In genomic region chr10:3416565-3416964, GRCm38 (mm10) we compare ENCODE assay signal across 30 mouse cellular contexts. TPM values are rescaled to one million over a fixed set of nuclear protein-coding genes. Genes with fewer than 3 reads are reported as not detected.
DNase-seq lines count a peak whose midpoint lies in the region; ATAC-seq and TF ChIP-seq lines count a peak whose summit lies in the region.
"Had no signal": no experiment of that assay in that cellular context is flagged by ENCODE, and none has a peak within 500 bp of the region (broad histone marks: within the 10 kb centered on the region; RNA-seq: fewer than 3 reads in every experiment).

No protein-coding gene starts in this region.

- 69% methylated on average over 4 of the region's 4 CpGs for WGBS in midbrain, embryonic 16.5 days
- WGBS in midbrain, embryonic 11.5 days = 70% methylated on average over 4 of the region's 4 CpGs
- WGBS in heart, embryonic 15.5 days = 47% methylated on average over 4 of the region's 4 CpGs
- 72% methylated on average over 4 of the region's 4 CpGs for WGBS in hindbrain, embryonic 16.5 days

- intact Hi-C loops in gastrocnemius, adult 2 months (cut with DNase I) = loop anchor here (5.0 kb wide), 1 partner anchor 79 kb away; no protein-coding TSS in a partner anchor
- intact Hi-C loops in gastrocnemius, postnatal 36 days (cut with DNase I) = no loop called here

- no peak overlapping the region for H3K9ac ChIP-seq in midbrain, embryonic 16.5 days (ENCODE audit: low read depth, low read length)
- H3K9ac ChIP-seq in midbrain, embryonic 11.5 days (ENCODE audit: low read length) = no peak overlapping the region
- H3K9ac ChIP-seq in heart, embryonic 15.5 days = peak overlapping the region; percentile 7; the same call in 1 of the 2 replicates
- H3K9ac ChIP-seq in hindbrain, embryonic 16.5 days (ENCODE audit: low read depth, low read length) = no peak overlapping the region
- H3K9ac ChIP-seq: embryonic facial prominence, embryonic 12.5 days; hindbrain, embryonic 12.5 days; limb, embryonic 15.5 days; liver, embryonic 13.5 days; midbrain, embryonic 13.5 days had no signal

- DNase-seq in gastrocnemius, adult 2 months = peak; percentile 54
- no peak for DNase-seq in gastrocnemius, postnatal 36 days
- DNase-seq in midbrain, embryonic 11.5 days (ENCODE audit: low spot score, missing footprints) = no peak
- DNase-seq: adrenal gland, postnatal 14 days; cerebellum, adult 11 months; cerebellum, adult 9-10 months; embryo, embryonic 11 days; gastrocnemius, postnatal 10 days; kidney, adult 9 months; kidney, postnatal 10 days; liver, embryonic 13.5 days; lung, adult 18-20 months; lung, postnatal 4 days; right cerebral cortex, postnatal 4 days; thymus, adult 18-20 months; thymus, postnatal 25 days had no signal

- H3K4me2 ChIP-seq in midbrain, embryonic 16.5 days (ENCODE audit: low read length) = no peak overlapping the region
- H3K4me2 ChIP-seq in midbrain, embryonic 11.5 days = no peak overlapping the region
- H3K4me2 ChIP-seq in heart, embryonic 15.5 days = peak overlapping the region; percentile 6; the same call in 1 of the 2 replicates
- no peak overlapping the region for H3K4me2 ChIP-seq in hindbrain, embryonic 16.5 days (ENCODE audit: low read length)
- H3K4me2 ChIP-seq: embryonic facial prominence, embryonic 12.5 days; hindbrain, embryonic 12.5 days; limb, embryonic 15.5 days; liver, embryonic 13.5 days; midbrain, embryonic 13.5 days had no signal

- no peaks in the 10 kb centered on the region for H3K36me3 ChIP-seq in midbrain, embryonic 16.5 days (ENCODE audit: control insufficient read depth, insufficient read depth, low read length)
- H3K36me3 ChIP-seq in midbrain, embryonic 11.5 days (ENCODE audit: control insufficient read depth, insufficient read depth, low read length) = no peaks in the 10 kb centered on the region
- H3K36me3 ChIP-seq in heart, embryonic 15.5 days = no peaks in the 10 kb centered on the region
- H3K36me3 ChIP-seq in hindbrain, embryonic 16.5 days (ENCODE audit: control insufficient read depth, insufficient read depth, low read length) = no peaks in the 10 kb centered on the region
- H3K36me3 ChIP-seq: embryonic facial prominence, embryonic 12.5 days; hindbrain, embryonic 12.5 days; limb, embryonic 10.5 days; limb, embryonic 15.5 days; liver, embryonic 13.5 days; midbrain, embryonic 13.5 days had no signal

- H3K4me1 ChIP-seq in midbrain, embryonic 16.5 days (ENCODE audit: control insufficient read depth, insufficient read depth, low read length) = no peaks in the 10 kb centered on the region
- H3K4me1 ChIP-seq in midbrain, embryonic 11.5 days (ENCODE audit: control insufficient read depth, insufficient read depth, low read length) = no peaks in the 10 kb centered on the region
- H3K4me1 ChIP-seq in heart, embryonic 15.5 days (replicated peaks) = peaks cover 84% of the 10 kb centered on the region
- peaks cover 3% of the 10 kb centered on the region; the same call in 1 of the 2 replicates for H3K4me1 ChIP-seq in hindbrain, embryonic 16.5 days (ENCODE audit: control insufficient read depth, insufficient read depth, low read depth, low read length)
- H3K4me1 ChIP-seq: embryonic facial prominence, embryonic 12.5 days; hindbrain, embryonic 12.5 days; limb, embryonic 15.5 days; liver, embryonic 13.5 days; megakaryocyte, embryonic 14.5 days had no signal

- H3K27me3 ChIP-seq in midbrain, embryonic 16.5 days (ENCODE audit: control insufficient read depth, insufficient read depth, low read depth, low read length) = no peaks in the 10 kb centered on the region
- no peaks in the 10 kb centered on the region for H3K27me3 ChIP-seq in midbrain, embryonic 11.5 days (ENCODE audit: control insufficient read depth, insufficient read depth, low read length)
- no peaks in the 10 kb centered on the region for H3K27me3 ChIP-seq in heart, embryonic 15.5 days
- H3K27me3 ChIP-seq in hindbrain, embryonic 16.5 days (replicated peaks; ENCODE audit: control insufficient read depth, insufficient read depth, low read length) = no peaks in the 10 kb centered on the region
- H3K27me3 ChIP-seq: embryonic facial prominence, embryonic 12.5 days; hindbrain, embryonic 12.5 days; limb, embryonic 15.5 days; liver, embryonic 13.5 days; megakaryocyte, embryonic 14.5 days; midbrain, embryonic 13.5 days had no signal

- H3K9me3 ChIP-seq in midbrain, embryonic 16.5 days (replicated peaks; ENCODE audit: control insufficient read depth, low read length, poor library complexity, severe bottlenecking) = no peaks in the 10 kb centered on the region
- H3K9me3 ChIP-seq in midbrain, embryonic 11.5 days (ENCODE audit: control insufficient read depth, low read length) = no peaks in the 10 kb centered on the region
- no peaks in the 10 kb centered on the region for H3K9me3 ChIP-seq in heart, embryonic 15.5 days (replicated peaks)
- no peaks in the 10 kb centered on the region for H3K9me3 ChIP-seq in hindbrain, embryonic 16.5 days (ENCODE audit: control insufficient read depth, low read length)
- H3K9me3 ChIP-seq: embryonic facial prominence, embryonic 12.5 days; hindbrain, embryonic 12.5 days; limb, embryonic 10.5 days; limb, embryonic 15.5 days; liver, embryonic 13.5 days; midbrain, embryonic 13.5 days had no signal

- H3K27ac ChIP-seq in gastrocnemius, adult 2 months = peak overlapping the region; percentile 92
- no peak overlapping the region for H3K27ac ChIP-seq in midbrain, embryonic 16.5 days (ENCODE audit: low read length)
- no peak overlapping the region for H3K27ac ChIP-seq in midbrain, embryonic 11.5 days (ENCODE audit: low read depth, low read length)
- H3K27ac ChIP-seq in heart, embryonic 15.5 days = peak overlapping the region; percentile 89
- no peak overlapping the region for H3K27ac ChIP-seq in hindbrain, embryonic 16.5 days (ENCODE audit: low read depth, low read length)
- H3K27ac ChIP-seq: embryonic facial prominence, embryonic 12.5 days; hindbrain, embryonic 12.5 days; limb, embryonic 10.5 days; limb, embryonic 15.5 days; liver, embryonic 13.5 days; midbrain, embryonic 13.5 days; stomach, postnatal 0 days had no signal

- ATAC-seq in midbrain, embryonic 16.5 days = peak; percentile 52; the same call in 1 of the 2 replicates
- no peak for ATAC-seq in midbrain, embryonic 11.5 days (ENCODE audit: low FRiP score)
- peak; percentile 21; the same call in 1 of the 2 replicates for ATAC-seq in heart, embryonic 15.5 days (replicated peaks; ENCODE audit: insufficient number of reproducible peaks, insufficient read depth, low FRiP score, low read depth)
- no peak for ATAC-seq in hindbrain, embryonic 16.5 days
- no peak for ATAC-seq in CD4-positive, CD25-positive, alpha-beta regulatory T cell, adult 4 months
- ATAC-seq: intestine, embryonic 16.5 days; lung, postnatal 0 days; midbrain, embryonic 13.5 days had no signal

- TF ChIP-seq CTCF in gastrocnemius, adult 2 months (IDR thresholded peaks at IDR 0.05) = no peak

- peak overlapping the region; percentile 29 for H3K4me3 ChIP-seq in gastrocnemius, adult 2 months
- H3K4me3 ChIP-seq in midbrain, embryonic 16.5 days (ENCODE audit: low read depth, low read length) = no peak overlapping the region
- no peak overlapping the region for H3K4me3 ChIP-seq in midbrain, embryonic 11.5 days (ENCODE audit: low read depth, low read length)
- H3K4me3 ChIP-seq in heart, embryonic 15.5 days = no peak overlapping the region
- no peak overlapping the region for H3K4me3 ChIP-seq in hindbrain, embryonic 16.5 days (ENCODE audit: low read length)
- H3K4me3 ChIP-seq: embryonic facial prominence, embryonic 12.5 days; hindbrain, embryonic 12.5 days; limb, embryonic 10.5 days; limb, embryonic 15.5 days; liver, embryonic 13.5 days; megakaryocyte, embryonic 14.5 days; midbrain, embryonic 13.5 days had no signal

RNA-seq across cellular contexts. Expression of gene Ppp1r14c, which starts 50.7 kb away (rescaled TPM):
- 10 to 100 TPM; 78.5 to 82.6 TPM for total RNA-seq in gastrocnemius, adult 2 months (2021)
- 10 to 100 TPM; 72.2 to 87.7 TPM for total RNA-seq in gastrocnemius, postnatal 36 days (2021)
- 49.1 and 63.8 TPM in 2 replicates for polyA plus RNA-seq in midbrain, embryonic 16.5 days (2015; fragmentation: Nextera tagmentation; extraction: Ambion mirVana)
- 4.7 and 4.8 TPM in 2 replicates for polyA plus RNA-seq in midbrain, embryonic 11.5 days (2014; fragmentation: Nextera tagmentation; extraction: Ambion mirVana)
- 242 and 287 TPM in 2 replicates for polyA plus RNA-seq in heart, embryonic 15.5 days (2015; fragmentation: Nextera tagmentation; extraction: Ambion mirVana)
- polyA plus RNA-seq in hindbrain, embryonic 16.5 days (2015; fragmentation: Nextera tagmentation; extraction: Ambion mirVana) = 75.9 and 87.1 TPM in 2 replicates
- under 1 TPM; 0.16 to 0.30 TPM for polyA plus RNA-seq in CD4-positive, CD25-positive, alpha-beta regulatory T cell, adult 4 months (2017; shearing (Covaris generic))
- polyA plus RNA-seq: spleen, adult 2 months had no signal

Comparison
In these comparisons a context has a peak if more than half of its experiments do, and no peak if none do; other contexts are left out.
1. ATAC-seq: peak in midbrain, embryonic 16.5 days (single experiment) and heart, embryonic 15.5 days (single experiment); none in midbrain, embryonic 11.5 days (single experiment), hindbrain, embryonic 16.5 days (single experiment) and CD4-positive, CD25-positive, alpha-beta regulatory T cell, adult 4 months (single experiment).
2. H3K27ac ChIP-seq: peak in gastrocnemius, adult 2 months (single experiment) and heart, embryonic 15.5 days (single experiment); none in midbrain, embryonic 16.5 days (single experiment), midbrain, embryonic 11.5 days (single experiment) and hindbrain, embryonic 16.5 days (single experiment).